Mouse (Mus musculus): ENCODE data around the gene Lyzl4.

- TF ChIP-seq GATA1 (IDR thresholded peaks at IDR 0.05; ENCODE audit: low read length), result no peak
- TF ChIP-seq TAL1 (IDR thresholded peaks at IDR 0.05; ENCODE audit: low read length), result no peak
Measured at GRCm38 (mm10) chr9:121547431-121547830, 94.5 kb downstream of the Lyzl4 start.

Measured in erythroblast, embryonic 14.5 days (primary cell).